Comparison of ENCODE assay signal across 25 mouse cellular contexts in the genomic region with DNA sequence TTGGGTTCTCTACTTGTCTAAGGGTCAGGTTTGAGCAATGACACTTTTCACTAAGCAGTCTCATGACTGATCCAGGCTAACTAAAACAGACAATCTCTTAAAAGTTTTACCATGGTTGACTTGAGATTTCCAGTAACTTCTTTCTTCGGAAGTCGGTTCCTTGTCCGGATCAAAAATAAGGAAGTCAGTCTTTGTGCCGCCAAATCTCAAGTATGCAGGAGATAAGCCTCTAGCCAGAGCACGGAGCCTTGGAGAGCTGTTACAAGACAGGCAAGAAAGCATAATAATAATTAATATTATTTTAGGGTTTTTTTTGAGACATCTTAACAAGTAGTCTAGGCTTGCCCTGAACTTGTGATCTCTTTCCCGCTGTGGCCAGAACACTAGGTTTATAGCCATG.
"Had no signal": no experiment of that assay in that cellular context is flagged by ENCODE, and none has a peak within 500 bp of the region (broad histone marks: within the 10 kb centered on the region; RNA-seq: fewer than 3 reads in every experiment).

No protein-coding gene starts in this region.

- DNase-seq: gastrocnemius, postnatal 14 days; gastrocnemius, postnatal 36 days; heart, adult 11 months; heart, adult 2 months; heart, postnatal 4 days; kidney, adult 11 months; kidney, postnatal 14 days; kidney, postnatal 36 days; layer of hippocampus, adult 9-11 months; layer of hippocampus, postnatal 36 days; liver, embryonic 13.5 days had no signal

- H3K36me3 ChIP-seq: heart, embryonic 13.5 days; heart, embryonic 15.5 days; hindbrain, embryonic 10.5 days; hindbrain, embryonic 13.5 days; hindbrain, embryonic 15.5 days; kidney, embryonic 15.5 days; limb, embryonic 13.5 days; limb, embryonic 15.5 days; liver, embryonic 13.5 days; liver, embryonic 15.5 days had no signal

- H3K27me3 ChIP-seq: heart, embryonic 13.5 days; heart, embryonic 15.5 days; hindbrain, embryonic 13.5 days; hindbrain, embryonic 15.5 days; kidney, embryonic 15.5 days; limb, embryonic 13.5 days; limb, embryonic 15.5 days; liver, embryonic 13.5 days; liver, embryonic 15.5 days had no signal

- H3K4me1 ChIP-seq: hindbrain, embryonic 15.5 days; liver, embryonic 13.5 days; liver, embryonic 15.5 days had no signal

- H3K9ac ChIP-seq: heart, embryonic 13.5 days; heart, embryonic 15.5 days; hindbrain, embryonic 13.5 days; hindbrain, embryonic 15.5 days; kidney, embryonic 15.5 days; limb, embryonic 13.5 days; limb, embryonic 15.5 days; liver, embryonic 13.5 days; liver, embryonic 15.5 days had no signal

- H3K4me2 ChIP-seq: heart, embryonic 11.5 days; heart, embryonic 13.5 days; heart, embryonic 15.5 days; hindbrain, embryonic 13.5 days; hindbrain, embryonic 15.5 days; kidney, embryonic 15.5 days; limb, embryonic 15.5 days; liver, embryonic 11.5 days; liver, embryonic 13.5 days; liver, embryonic 15.5 days had no signal

- H3K27ac ChIP-seq: heart, adult 2 months; heart, embryonic 13.5 days; heart, embryonic 15.5 days; hindbrain, embryonic 10.5 days; hindbrain, embryonic 13.5 days; hindbrain, embryonic 15.5 days; hindbrain, postnatal 0 days; kidney, embryonic 15.5 days; kidney, postnatal 0 days; limb, embryonic 15.5 days; liver, embryonic 13.5 days; liver, embryonic 15.5 days had no signal

- H3K4me3 ChIP-seq: heart, adult 2 months; heart, embryonic 13.5 days; heart, embryonic 15.5 days; hindbrain, embryonic 10.5 days; hindbrain, embryonic 13.5 days; hindbrain, embryonic 15.5 days; kidney, embryonic 15.5 days; limb, embryonic 13.5 days; limb, embryonic 15.5 days; liver, embryonic 13.5 days; liver, embryonic 15.5 days had no signal

- H3K9me3 ChIP-seq: heart, embryonic 13.5 days; heart, embryonic 15.5 days; hindbrain, embryonic 13.5 days; hindbrain, embryonic 15.5 days; kidney, embryonic 15.5 days; limb, embryonic 13.5 days; limb, embryonic 15.5 days; liver, embryonic 13.5 days; liver, embryonic 15.5 days had no signal

- ATAC-seq: hindbrain, postnatal 0 days; intestine, embryonic 16.5 days had no signal
